Mouse (Mus musculus) lung, embryonic 16.5 days (tissue): ENCODE results near the gene Vgf. TPM values are rescaled to one million over a fixed set of nuclear protein-coding genes. Genes with fewer than 3 reads are reported as not detected.

Experiments used
- ATAC-seq: fragments of 200-750 bp; cut with Nextera tagmentation; 2 replicates; pipeline ENCODE4 v1.8.0; 2017; ENCODE audit warnings: low read depth, mild to moderate bottlenecking, moderate library complexity
- H3K27ac ChIP-seq: fragments of 300-500 bp; sonication (generic); 2 replicates; pipeline ENCODE4 v1.5.1; 2014; ENCODE audit warnings: mild to moderate bottlenecking, control low read depth, low read length
- H3K27me3 ChIP-seq: fragments of 300-500 bp; sonication (generic); 2 replicates; pipeline ENCODE4 v1.6.1; 2014; ENCODE audit warnings: low read depth, low read length, mixed read lengths; ENCODE audit not compliant: control insufficient read depth, insufficient read depth
- H3K36me3 ChIP-seq: fragments of 300-500 bp; sonication (generic); 2 replicates; pipeline ENCODE4 v1.6.1; 2014; ENCODE audit warnings: low read length; ENCODE audit not compliant: control insufficient read depth, insufficient read depth
- H3K4me1 ChIP-seq: fragments of 300-500 bp; sonication (generic); replicated peaks from 2 replicates; pipeline ENCODE4 v1.6.1; 2014; ENCODE audit warnings: low read length, mixed read lengths; ENCODE audit not compliant: control insufficient read depth, insufficient read depth
- H3K4me2 ChIP-seq: fragments of 300-500 bp; sonication (generic); 2 replicates; pipeline ENCODE4 v1.6.1; 2014; ENCODE audit warnings: low read depth, low read length, control low read depth
- H3K4me3 ChIP-seq: fragments of 300-500 bp; sonication (generic); 2 replicates; pipeline ENCODE4 v1.5.1; 2014; ENCODE audit warnings: mild to moderate bottlenecking, low read length, control low read depth
- H3K9ac ChIP-seq: fragments of 300-500 bp; sonication (generic); 2 replicates; pipeline ENCODE4 v1.6.1; 2014; ENCODE audit warnings: low read length, control low read depth
- H3K9me3 ChIP-seq: fragments of 300-500 bp; sonication (generic); 2 replicates; pipeline ENCODE4 v1.6.1; 2016; ENCODE audit warnings: low read length; ENCODE audit not compliant: control insufficient read depth
- WGBS: fragments of 180-500 bp; shearing (Covaris S2); extraction: QIAGEN DNeasy Blood & Tissue Kit; methylation state at CpG from one replicate; pipeline ENCODE4 v1.1.7; 2014; 5-methylcytosine and 5-hydroxymethylcytosine counted together
- polyA plus RNA-seq: library from polyadenylated mRNA; unstranded; fragments of >200 nt; fragmentation: Nextera tagmentation; extraction: Ambion mirVana; gene quantifications from 2 replicates; pipeline ENCODE4 v1.2.1, GENCODE M21; 2015

Gene Vgf
- 0.13 TPM in 1 of 2 replicates, not detected in the other for polyA plus RNA-seq

- Histone ChIP-seq H3K9ac (no peak within 1 kb of the TSS), H3K4me3 (no peak within 1 kb of the TSS), H3K4me2 (no peak within 1 kb of the TSS), H3K36me3 (no peaks in the 10 kb centered on the region), H3K9me3 (no peaks in the 10 kb centered on the region), H3K4me1 (peaks cover 12% of the 10 kb centered on the region), H3K27ac (no peak within 1 kb of the TSS), H3K27me3 (peaks cover 66% of the 10 kb centered on the region)
- WGBS, result 7% methylated on average over 4 of the region's 4 CpGs
- ATAC-seq, result no peak
Measured at GRCm38 (mm10) chr5:137026092-137026491, at the start of gene Vgf. Gene Vgf, plus strand, starts transcription at chr5:137026392.

DNA sequence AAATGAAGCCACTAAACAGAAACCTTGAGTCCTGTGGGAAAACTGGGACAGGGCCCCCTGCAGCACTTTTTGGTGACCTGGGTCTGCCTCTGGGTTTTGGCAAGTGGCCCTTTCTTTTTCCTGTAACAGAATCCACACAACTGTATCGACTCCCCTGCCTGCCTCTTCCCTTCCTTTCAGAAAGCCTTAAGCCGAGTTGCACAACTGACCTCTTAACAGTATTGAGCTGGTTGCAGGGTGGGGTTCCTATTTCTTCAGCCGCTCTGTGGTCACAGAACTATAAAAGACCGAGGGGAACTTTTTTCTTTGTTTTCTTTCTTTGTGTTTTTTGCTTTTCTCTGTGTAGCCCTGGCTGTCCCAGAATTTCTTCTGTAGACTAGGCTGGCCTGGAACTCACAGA, 48.4 kb upstream of the Vgf start:
- no peak overlapping the region for H3K27ac ChIP-seq

DNA sequence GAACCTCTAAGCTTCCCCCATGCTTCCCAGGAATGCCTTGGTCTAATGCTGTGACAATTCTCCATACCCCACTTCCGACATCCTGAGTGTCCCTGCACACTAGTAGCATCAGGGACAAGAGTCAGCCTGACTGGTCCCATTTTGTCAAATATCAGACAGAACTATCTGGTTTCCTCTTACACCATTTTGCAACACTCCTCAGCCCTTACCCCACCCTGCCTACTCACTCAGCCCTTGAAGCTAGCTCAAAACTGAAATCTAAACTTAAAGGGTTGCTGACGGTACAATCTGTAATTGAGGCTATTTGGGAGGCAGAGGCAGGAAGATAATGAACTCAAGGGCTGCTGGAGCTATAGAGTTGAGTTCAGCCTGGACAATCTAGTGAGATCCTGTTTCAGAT, 46.4 kb upstream of the Vgf start:
- 88% methylated on average over 2 of the region's 2 CpGs for WGBS
- H3K27ac ChIP-seq, result no peak overlapping the region
- H3K4me1 ChIP-seq, result no peaks in the 10 kb centered on the region

More for the DNA sequence above, 48.4 kb upstream of the Vgf start:
- H3K27me3 ChIP-seq, result no peaks in the 10 kb centered on the region
- no peaks in the 10 kb centered on the region for H3K9me3 ChIP-seq
- no peak overlapping the region for H3K4me2 ChIP-seq
- no peak overlapping the region for H3K4me3 ChIP-seq
- 67% methylated on average over 4 of the region's 4 CpGs for WGBS
- 0 out of 2 replicates have a peak, but pooled peaks cover 9% of the 10 kb centered on the region for H3K36me3 ChIP-seq
- H3K9ac ChIP-seq, result no peak overlapping the region
- no peak for ATAC-seq
- no peaks in the 10 kb centered on the region for H3K4me1 ChIP-seq

GRCm38 (mm10) chr5:136980974-136981373, 45.2 kb upstream of the Vgf start:
- no peak overlapping the region for H3K27ac ChIP-seq
- WGBS, result 86% methylated on average over 8 of the region's 8 CpGs
- 0 out of 2 replicates have a peak, but pooled peaks cover 9% of the 10 kb centered on the region for H3K36me3 ChIP-seq
- no peak overlapping the region for H3K4me2 ChIP-seq
- no peak overlapping the region for H3K9ac ChIP-seq
- ATAC-seq, result no peak
- H3K4me1 ChIP-seq, result peaks cover 1% of the 10 kb centered on the region; the same call in 1 of the 2 replicates
- no peaks in the 10 kb centered on the region for H3K27me3 ChIP-seq
- no peaks in the 10 kb centered on the region for H3K9me3 ChIP-seq
- no peak overlapping the region for H3K4me3 ChIP-seq

More for the DNA sequence above, 46.4 kb upstream of the Vgf start:
- H3K4me2 ChIP-seq, result no peak overlapping the region
- ATAC-seq, result no peak
- H3K9ac ChIP-seq, result no peak overlapping the region
- no peak overlapping the region for H3K4me3 ChIP-seq
- no peaks in the 10 kb centered on the region for H3K9me3 ChIP-seq
- H3K27me3 ChIP-seq, result no peaks in the 10 kb centered on the region
- 0 out of 2 replicates have a peak, but pooled peaks cover 9% of the 10 kb centered on the region for H3K36me3 ChIP-seq

- H3K27ac ChIP-seq, result no peak overlapping the region
- peaks cover 4% of the 10 kb centered on the region; the same call in 1 of the 2 replicates for H3K4me1 ChIP-seq
- no peak overlapping the region for H3K4me2 ChIP-seq
- H3K27me3 ChIP-seq, result no peaks in the 10 kb centered on the region
- 0 out of 2 replicates have a peak, but pooled peaks cover 9% of the 10 kb centered on the region for H3K36me3 ChIP-seq
- WGBS, result 58% methylated on average over 12 of the region's 16 CpGs
- H3K9ac ChIP-seq, result no peak overlapping the region
- ATAC-seq, result no peak
- H3K9me3 ChIP-seq, result no peaks in the 10 kb centered on the region
- H3K4me3 ChIP-seq, result no peak overlapping the region
Measured at GRCm38 (mm10) chr5:136982338-136982930, 43.8 kb upstream of the Vgf start.

- Histone ChIP-seq H3K27me3 (no peaks in the 10 kb centered on the region), H3K9ac (no peak overlapping the region), H3K36me3 (peaks cover 9% of the 10 kb centered on the region; the same call in 1 of the 2 replicates), H3K9me3 (no peaks in the 10 kb centered on the region), H3K4me2 (no peak overlapping the region), H3K4me3 (no peak overlapping the region), H3K4me1 (peaks cover 12% of the 10 kb centered on the region), H3K27ac (no peak overlapping the region)
- WGBS, result 48% methylated on average over 14 of the region's 14 CpGs
- ATAC-seq, result no peak
Measured at GRCm38 (mm10) chr5:136984828-136985227, 41.4 kb upstream of the Vgf start.

DNA sequence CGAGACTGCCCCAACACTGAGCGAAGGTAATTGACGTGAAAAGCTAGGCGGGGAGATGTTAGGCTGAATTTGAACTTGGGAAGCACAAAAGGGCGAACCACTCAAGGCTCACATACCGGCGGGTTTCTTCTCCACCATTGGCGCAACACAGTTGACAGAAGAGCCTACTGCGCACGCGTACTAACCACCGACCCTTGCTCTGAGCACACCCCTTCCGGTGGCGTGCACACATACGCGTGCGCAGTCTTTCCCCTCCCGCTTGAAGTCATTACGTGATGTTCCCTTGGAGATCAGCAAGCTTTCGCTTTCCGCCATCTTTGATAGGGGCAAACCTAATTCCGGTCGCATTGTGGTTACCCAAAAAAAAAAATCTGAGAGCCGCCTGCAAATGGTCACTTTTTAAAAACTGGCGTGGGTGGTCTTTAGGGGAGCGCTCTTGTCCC, 39.5 kb upstream of the Vgf start, which contains the start of gene Plod3:
TSS of gene Plod3 (plus strand) at position 325 of the 443 bp plus-strand sequence.
- Histone ChIP-seq H3K36me3 (peaks cover 21% of the 10 kb centered on the region), H3K4me3 (peak within 1 kb of the TSS; percentile 84), H3K9me3 (no peaks in the 10 kb centered on the region), H3K27ac (peak within 1 kb of the TSS; percentile 95), H3K4me2 (peak within 1 kb of the TSS; percentile 80), H3K4me1 (peaks cover 12% of the 10 kb centered on the region), H3K9ac (peak within 1 kb of the TSS; percentile 95), H3K27me3 (no peaks in the 10 kb centered on the region)
- WGBS, result under 1% methylated on average over 26 of the region's 26 CpGs
- ATAC-seq, result peak; percentile 95

DNA sequence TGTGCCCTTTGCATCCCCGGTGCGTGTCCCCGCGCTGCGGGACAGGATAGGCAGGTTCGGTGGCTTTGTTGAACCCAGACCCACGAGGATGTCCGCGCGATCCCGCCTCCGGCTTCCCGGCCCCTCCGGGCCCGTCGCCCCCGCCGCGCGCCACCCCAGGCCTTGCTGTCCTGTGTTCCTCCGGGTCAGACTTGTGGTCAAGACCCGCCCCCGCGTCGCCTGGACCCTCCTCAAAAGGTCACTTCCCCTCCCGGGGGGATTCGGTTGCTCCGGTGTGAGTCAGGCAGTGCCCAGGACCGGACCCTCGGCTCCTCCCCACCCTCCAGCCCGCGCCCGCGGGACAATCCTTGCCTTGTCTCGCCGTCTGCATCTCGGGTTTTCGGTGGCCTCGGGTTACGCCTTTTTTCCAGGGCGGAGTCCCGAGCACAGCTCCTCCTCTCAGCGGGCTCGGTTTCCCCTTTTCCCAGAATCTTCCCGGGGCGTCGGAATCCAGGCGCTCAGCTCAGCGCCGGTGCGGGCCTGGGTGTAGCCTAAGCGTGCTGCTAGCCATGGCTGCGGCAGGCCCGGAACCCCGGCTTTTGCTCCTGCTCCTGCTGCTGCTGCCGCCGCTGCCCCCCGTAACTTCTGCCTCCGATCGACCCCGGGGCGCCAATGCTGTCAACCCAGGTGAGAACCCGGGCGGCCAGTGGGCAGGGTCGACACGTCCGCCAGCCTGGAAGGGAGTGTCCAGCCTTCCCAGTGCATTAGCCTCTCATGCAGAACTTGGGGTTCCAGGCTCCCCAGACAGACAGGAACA, 38.9 kb upstream of the Vgf start:
- Histone ChIP-seq H3K4me2 (peak overlapping the region; percentile 80), H3K4me3 (peak overlapping the region; percentile 84), H3K27ac (peak overlapping the region; percentile 95), H3K4me1 (peaks cover 12% of the 10 kb centered on the region), H3K9ac (peak overlapping the region; percentile 95), H3K27me3 (no peaks in the 10 kb centered on the region), H3K36me3 (peaks cover 22% of the 10 kb centered on the region), H3K9me3 (no peaks in the 10 kb centered on the region)
- ATAC-seq, result peak; percentile 67
- whole genome bisulfite sequencing, result under 1% methylated on average over 65 of the region's 67 CpGs

GRCm38 (mm10) chr5:136987934-136988271, 38.3 kb upstream of the Vgf start, which contains the start of gene Znhit1:
Gene Znhit1, minus strand, starts transcription at chr5:136988021.
- Histone ChIP-seq H3K4me2 (peak within 1 kb of the TSS; percentile 80), H3K9me3 (no peaks in the 10 kb centered on the region), H3K27me3 (no peaks in the 10 kb centered on the region), H3K27ac (peak within 1 kb of the TSS; percentile 95), H3K9ac (peak within 1 kb of the TSS; percentile 95), H3K36me3 (peaks cover 26% of the 10 kb centered on the region), H3K4me3 (peak within 1 kb of the TSS; percentile 84), H3K4me1 (peaks cover 12% of the 10 kb centered on the region)
- no peak for ATAC-seq
- WGBS, result 1% methylated on average over 12 of the region's 12 CpGs
